Mouse (Mus musculus) heart, embryonic 14.5 days (tissue): ENCODE data around the gene Dnah17. TPM values are rescaled to one million over a fixed set of nuclear protein-coding genes. Genes with fewer than 3 reads are reported as not detected.

Experiments
- ATAC-seq: fragments of 200-750 bp; cut with Nextera tagmentation; 2 replicates; pipeline ENCODE4 v1.8.0; 2017; ENCODE audit warnings: low read depth, moderate TSS enrichment; ENCODE audit not compliant: insufficient number of reproducible peaks, insufficient read depth, low FRiP score
- H3K27ac ChIP-seq, 2 experiments: fragments of 200-500 bp in 1 of 2; fragments of 300-500 bp in 1 of 2; sonication (generic) in 1 of 2; replicated peaks in 1 of 2; 2 replicates each; pipeline ENCODE4 v1.5.1; 2012 to 2014; ENCODE audit warnings: low read depth in 2 of 2, low read length in 2 of 2, control low read depth in 1 of 2, mild to moderate bottlenecking in 1 of 2, mixed read lengths in 1 of 2; ENCODE audit not compliant: control insufficient read depth in 1 of 2, insufficient read depth in 1 of 2
- H3K27me3 ChIP-seq: fragments of 300-500 bp; sonication (generic); 2 replicates; pipeline ENCODE4 v1.6.1; 2014; ENCODE audit warnings: mild to moderate bottlenecking, low read length, control low read depth; ENCODE audit not compliant: control insufficient read depth, insufficient read depth
- H3K36me3 ChIP-seq: fragments of 300-500 bp; sonication (generic); 2 replicates; pipeline ENCODE4 v1.6.1; 2014; ENCODE audit warnings: mild to moderate bottlenecking, control low read depth, low read length, mixed read lengths; ENCODE audit not compliant: control insufficient read depth, insufficient read depth
- H3K4me1 ChIP-seq, 2 experiments: fragments of 200-500 bp in 1 of 2; fragments of 300-500 bp in 1 of 2; sonication (generic) in 1 of 2; 2 replicates each; pipeline ENCODE4 v1.6.1; 2012 to 2014; ENCODE audit warnings: low read length in 2 of 2, control low read depth in 1 of 2, mixed read lengths in 1 of 2; ENCODE audit not compliant: control insufficient read depth in 2 of 2, insufficient read depth in 2 of 2
- H3K4me2 ChIP-seq: fragments of 300-500 bp; sonication (generic); 2 replicates; pipeline ENCODE4 v1.6.1; 2014; ENCODE audit warnings: mild to moderate bottlenecking, low read length
- H3K4me3 ChIP-seq, 2 experiments: fragments of 200-500 bp in 1 of 2; fragments of 300-500 bp in 1 of 2; sonication (generic) in 1 of 2; 2 replicates each; pipeline ENCODE4 v1.5.1; 2012 to 2014; ENCODE audit warnings: low read length in 2 of 2, mild to moderate bottlenecking in 2 of 2, control low read depth in 1 of 2, low read depth in 1 of 2, moderate library complexity in 1 of 2; ENCODE audit not compliant: control insufficient read depth in 1 of 2, insufficient read depth in 1 of 2
- H3K9ac ChIP-seq: fragments of 300-500 bp; sonication (generic); 2 replicates; pipeline ENCODE4 v1.6.1; 2014; ENCODE audit warnings: mild to moderate bottlenecking, low read length
- H3K9me3 ChIP-seq: fragments of 300-500 bp; sonication (generic); 2 replicates; pipeline ENCODE4 v1.6.1; 2016; ENCODE audit warnings: low read length, control low read depth; ENCODE audit not compliant: control insufficient read depth
- WGBS: fragments of 180-500 bp; shearing (Covaris S2); extraction: QIAGEN DNeasy Blood & Tissue Kit; methylation state at CpG from one replicate; pipeline ENCODE4 v1.1.7; 2014; 5-methylcytosine and 5-hydroxymethylcytosine counted together
- polyA plus RNA-seq: library from polyadenylated mRNA; unstranded; fragments of >200 nt; fragmentation: Nextera tagmentation; extraction: Ambion mirVana; gene quantifications from 2 replicates; pipeline ENCODE4 v1.2.1, GENCODE M21; 2014

The Dnah17 gene
- polyA plus RNA-seq, 1 experiment from 2014 or later = 0.23 TPM

GRCm38 (mm10) chr11:117995661-117996060 is 134.8 kb downstream of the Dnah17 start:
- H3K9ac ChIP-seq = peak overlapping the region; percentile 46; the same call in 1 of the 2 replicates
- 68% methylated on average over 3 of the region's 3 CpGs for WGBS

GRCm38 (mm10) chr11:117995255-117995654 is 135.2 kb downstream of the Dnah17 start:
- H3K4me2 ChIP-seq = no peak overlapping the region
- H3K36me3 ChIP-seq = peaks cover 17% of the 10 kb centered on the region
- H3K27me3 ChIP-seq = no peaks in the 10 kb centered on the region
- peak overlapping the region in 1 of 2 experiments; percentile 85; a peak in 1 of 4 replicates for H3K27ac ChIP-seq
- H3K4me3 ChIP-seq = no peak overlapping the region
- no peaks in the 10 kb centered on the region for H3K9me3 ChIP-seq
- no peak for ATAC-seq
- H3K9ac ChIP-seq = peak overlapping the region; percentile 46; the same call in 1 of the 2 replicates
- WGBS = 30% methylated on average over 2 of the region's 2 CpGs
- H3K4me1 ChIP-seq = peaks cover 42 to 68% of the 10 kb centered on the region in 2 experiments

More at GRCm38 (mm10) chr11:117995661-117996060, 134.8 kb downstream of the Dnah17 start:
- Histone ChIP-seq H3K36me3 (peaks cover 21% of the 10 kb centered on the region), H3K4me3 (no peak overlapping the region), H3K4me2 (no peak overlapping the region), H3K9me3 (no peaks in the 10 kb centered on the region), H3K27me3 (no peaks in the 10 kb centered on the region), H3K27ac (peak overlapping the region in 1 of 2 experiments; percentile 85; a peak in 1 of 4 replicates), H3K4me1 (peaks cover 41 to 68% of the 10 kb centered on the region in 2 experiments)
- no peak for ATAC-seq

- 48% methylated on average over 9 of the region's 9 CpGs for WGBS
- ATAC-seq = peak; percentile 26; the same call in 1 of the 2 replicates
- peak overlapping the region; percentile 67 for H3K9ac ChIP-seq
Measured at GRCm38 (mm10) chr11:117994250-117995057, 136.0 kb downstream of the Dnah17 start.

GRCm38 (mm10) chr11:117993190-117994175 is 137.0 kb downstream of the Dnah17 start:
- H3K9ac ChIP-seq = peak overlapping the region; percentile 67
- no peaks in the 10 kb centered on the region for H3K9me3 ChIP-seq
- H3K27ac ChIP-seq = peak overlapping the region; percentile 70 to 85
- no peaks in the 10 kb centered on the region for H3K27me3 ChIP-seq
- no peak overlapping the region for H3K4me3 ChIP-seq
- 67% methylated on average over 14 of the region's 14 CpGs for WGBS
- ATAC-seq = no peak
- H3K4me2 ChIP-seq = peak overlapping the region; percentile 36; the same call in 1 of the 2 replicates
- peaks cover 8% of the 10 kb centered on the region for H3K36me3 ChIP-seq
- H3K4me1 ChIP-seq = peaks cover 33 to 62% of the 10 kb centered on the region in 2 experiments

More at GRCm38 (mm10) chr11:117994250-117995057, 136.0 kb downstream of the Dnah17 start:
- Histone ChIP-seq H3K27ac (peak overlapping the region; percentile 70 to 85), H3K4me2 (peak overlapping the region; percentile 36), H3K9me3 (no peaks in the 10 kb centered on the region), H3K27me3 (no peaks in the 10 kb centered on the region), H3K4me1 (peaks cover 38 to 68% of the 10 kb centered on the region in 2 experiments), H3K4me3 (no peak overlapping the region), H3K36me3 (peaks cover 11% of the 10 kb centered on the region)

- H3K9ac ChIP-seq = peak overlapping the region; percentile 8; the same call in 1 of the 2 replicates
- no peaks in the 10 kb centered on the region for H3K27me3 ChIP-seq
- H3K4me2 ChIP-seq = no peak overlapping the region
- no peaks in the 10 kb centered on the region for H3K36me3 ChIP-seq
- ATAC-seq = 0 out of 2 replicates have a peak, but pooled peaks have one; percentile 13
- WGBS = 52% methylated on average over 9 of the region's 9 CpGs
- H3K4me1 ChIP-seq = peaks cover 30 to 68% of the 10 kb centered on the region in 2 experiments
- no peak overlapping the region for H3K4me3 ChIP-seq
- H3K9me3 ChIP-seq = no peaks in the 10 kb centered on the region
- peak overlapping the region in 1 of 2 experiments; percentile 54; a peak in 2 of 4 replicates for H3K27ac ChIP-seq
Measured at GRCm38 (mm10) chr11:117991502-117992470, 138.6 kb downstream of the Dnah17 start.

GRCm38 (mm10) chr11:117989926-117990325 is 140.5 kb downstream of the Dnah17 start:
- Histone ChIP-seq H3K4me2 (no peak overlapping the region), H3K4me1 (peaks cover 23 to 57% of the 10 kb centered on the region in 2 experiments), H3K4me3 (no peak overlapping the region), H3K9ac (no peak overlapping the region), H3K9me3 (no peaks in the 10 kb centered on the region), H3K27ac (no peak overlapping the region), H3K36me3 (no peaks in the 10 kb centered on the region), H3K27me3 (no peaks in the 10 kb centered on the region)
- WGBS = 40% methylated on average over 10 of the region's 10 CpGs
- no peak for ATAC-seq
